Mouse (Mus musculus): ENCODE measurements around the gene Ostf1.

DNA sequence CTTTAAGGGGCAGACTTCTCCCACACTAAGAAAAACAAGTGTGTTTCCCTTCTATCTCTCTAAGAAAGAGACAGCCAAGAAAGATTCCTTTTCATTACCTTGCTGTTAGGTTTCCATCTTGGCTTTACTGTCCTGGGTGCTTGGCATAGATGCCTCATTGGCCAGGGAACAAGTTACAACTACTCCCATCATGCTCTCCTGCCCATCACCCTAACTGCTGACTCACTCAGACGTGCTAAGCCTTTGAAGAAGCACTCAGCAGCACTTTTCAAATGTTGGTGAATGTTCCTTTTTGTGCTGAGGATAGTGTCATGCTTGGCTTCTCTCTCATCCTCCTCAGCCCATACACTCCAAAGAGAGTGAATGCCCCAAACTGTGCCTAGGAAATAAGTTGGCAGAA lies 30.1 kb upstream of the Ostf1 start:
- TF ChIP-seq CTCF (IDR thresholded peaks at IDR 0.05; ENCODE audit: low read depth, low read length): no peak
- TF ChIP-seq POLR2AphosphoS5 (IDR thresholded peaks at IDR 0.05; ENCODE audit: insufficient replicate concordance, low read depth, low read length): no peak
- TF ChIP-seq GATA2 (IDR thresholded peaks at IDR 0.05; ENCODE audit: borderline replicate concordance, low read depth, low read length): no peak
